Mouse (Mus musculus): Measurements from ENCODE around the gene Klhl21.

DNA sequence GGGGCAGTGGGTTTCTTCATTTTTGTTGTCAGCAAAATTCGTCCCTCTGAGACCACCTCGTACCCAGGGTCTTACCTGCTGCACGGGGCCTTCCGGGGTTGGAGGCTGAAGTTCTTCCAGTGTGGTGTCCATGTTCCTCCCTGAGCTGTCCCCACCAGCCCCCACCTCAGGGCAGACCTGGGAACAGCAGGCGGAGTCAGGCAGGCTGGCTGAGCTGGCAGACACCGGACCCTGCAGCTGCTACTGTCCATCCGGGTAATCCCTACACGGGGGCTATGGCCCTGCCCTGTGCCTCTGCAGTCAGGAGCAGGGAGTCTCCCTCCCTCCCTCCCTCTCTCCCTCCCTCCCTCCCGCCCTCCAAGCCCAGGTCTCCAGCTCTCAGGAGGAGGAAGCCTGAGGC is 25.0 kb upstream of the Klhl21 start:
- TF ChIP-seq CTCF (IDR thresholded peaks at IDR 0.05; ENCODE audit: low read depth, low read length) (no peak), POLR2A (IDR thresholded peaks at IDR 0.05; ENCODE audit: borderline replicate concordance, low read depth, low read length) (no peak)

Data from bone marrow macrophage, adult 2 months (primary cell).